Mouse (Mus musculus): Measurements from ENCODE around the gene Pla2g3.

DNA sequence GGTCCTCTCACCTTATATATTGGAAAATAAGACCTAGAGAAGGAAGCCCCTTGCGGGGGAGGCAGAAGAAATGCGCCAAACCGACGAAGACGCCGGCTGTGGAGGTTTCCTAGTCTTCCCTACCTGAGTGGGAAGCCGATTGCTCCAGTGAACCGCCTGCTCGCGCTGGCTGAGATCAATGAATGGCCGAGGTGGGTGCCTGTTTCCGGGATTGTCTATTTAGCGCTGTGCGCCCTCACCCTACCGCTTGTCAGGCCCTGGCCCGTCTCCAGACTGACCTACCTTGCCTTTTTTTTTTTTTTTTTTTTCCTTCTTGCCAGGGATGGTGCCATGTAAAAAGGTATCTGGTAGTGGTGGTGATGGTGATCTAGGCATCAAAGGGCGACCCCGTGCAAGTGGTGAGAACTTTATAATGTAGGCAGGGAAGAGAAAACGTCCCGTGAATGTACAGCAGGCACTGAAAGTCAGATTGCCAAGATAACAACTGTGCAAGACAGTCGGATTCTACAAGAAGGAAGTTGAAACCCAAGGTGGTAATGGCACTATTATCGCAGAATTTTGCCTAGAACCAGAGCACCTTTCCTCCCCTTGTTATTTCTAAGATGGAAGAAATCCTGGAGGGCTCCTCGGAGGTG, 52.5 kb downstream of the Pla2g3 start, which contains the start of gene Smtn:
- TF ChIP-seq POLR2A (IDR thresholded peaks at IDR 0.05; ENCODE audit: borderline replicate concordance, extremely low read depth, low read depth, low read length) (no peak), CTCF (IDR thresholded peaks at IDR 0.05; ENCODE audit: insufficient read depth, low read length) (no peak)

Data from lung, adult 2 months (tissue).